Mouse (Mus musculus): Measurements from ENCODE around the gene Stx17. TPM values are rescaled to one million over a fixed set of nuclear protein-coding genes. Genes with fewer than 3 reads are reported as not detected.

Stx17 gene
- polyA plus RNA-seq (2014; fragmentation: Nextera tagmentation; extraction: Ambion mirVana): 24.9 and 29.4 TPM in 2 replicates

GRCm38 (mm10) chr4:48124773-48125469, at the start of gene Stx17:
Gene Stx17 (plus strand): TSS chr4:48124915.
- Histone ChIP-seq H3K27me3 (ENCODE audit: control insufficient read depth, insufficient read depth, low read length) (no peaks in the 10 kb centered on the region), H3K4me2 (replicated peaks; ENCODE audit: low read depth, low read length) (peak within 1 kb of the TSS; percentile 95), H3K4me1 (replicated peaks; ENCODE audit: control insufficient read depth, insufficient read depth, low read length) (no peaks in the 10 kb centered on the region), H3K9me3 (ENCODE audit: control insufficient read depth, low read length) (no peaks in the 10 kb centered on the region), H3K27ac (ENCODE audit: low read depth, low read length) (no peak within 1 kb of the TSS), H3K4me3 (ENCODE audit: low read depth, low read length) (peak within 1 kb of the TSS; percentile 70), H3K9ac (ENCODE audit: low read depth, low read length) (peak within 1 kb of the TSS; percentile 88), H3K36me3 (ENCODE audit: control insufficient read depth, insufficient read depth, low read length) (no peaks in the 10 kb centered on the region)
- WGBS: 2% methylated on average over 58 of the region's 58 CpGs
- peak; percentile 92 for DNase-seq (ENCODE audit: low spot score)
- ATAC-seq (ENCODE audit: low FRiP score): peak; percentile 99

GRCm38 (mm10) chr4:48076693-48077471, 47.8 kb upstream of the Stx17 start:
- Histone ChIP-seq H3K4me3 (ENCODE audit: low read depth, low read length) (no peak overlapping the region), H3K4me1 (replicated peaks; ENCODE audit: control insufficient read depth, insufficient read depth, low read length) (no peaks in the 10 kb centered on the region; the same call in 1 of the 2 replicates), H3K27me3 (ENCODE audit: control insufficient read depth, insufficient read depth, low read length) (no peaks in the 10 kb centered on the region), H3K9me3 (ENCODE audit: control insufficient read depth, low read length) (no peaks in the 10 kb centered on the region), H3K4me2 (replicated peaks; ENCODE audit: low read depth, low read length) (no peak overlapping the region), H3K36me3 (ENCODE audit: control insufficient read depth, insufficient read depth, low read length) (no peaks in the 10 kb centered on the region), H3K27ac (ENCODE audit: low read depth, low read length) (no peak overlapping the region), H3K9ac (ENCODE audit: low read depth, low read length) (no peak overlapping the region)
- DNase-seq (ENCODE audit: low spot score) (no peak), ATAC-seq (ENCODE audit: low FRiP score) (no peak)
- 85% methylated on average over 13 of the region's 13 CpGs for WGBS

GRCm38 (mm10) chr4:48078213-48078612, 46.5 kb upstream of the Stx17 start:
- Histone ChIP-seq H3K4me3 (ENCODE audit: low read depth, low read length) (no peak overlapping the region), H3K9me3 (ENCODE audit: control insufficient read depth, low read length) (no peaks in the 10 kb centered on the region), H3K9ac (ENCODE audit: low read depth, low read length) (no peak overlapping the region), H3K4me1 (replicated peaks; ENCODE audit: control insufficient read depth, insufficient read depth, low read length) (no peaks in the 10 kb centered on the region; the same call in 1 of the 2 replicates), H3K27ac (ENCODE audit: low read depth, low read length) (no peak overlapping the region), H3K4me2 (replicated peaks; ENCODE audit: low read depth, low read length) (no peak overlapping the region), H3K27me3 (ENCODE audit: control insufficient read depth, insufficient read depth, low read length) (no peaks in the 10 kb centered on the region), H3K36me3 (ENCODE audit: control insufficient read depth, insufficient read depth, low read length) (no peaks in the 10 kb centered on the region)
- WGBS: 25% methylated on average over 4 of the region's 4 CpGs
- DNase-seq (ENCODE audit: low spot score) (no peak), ATAC-seq (ENCODE audit: low FRiP score) (no peak)

GRCm38 (mm10) chr4:48079285-48080039, 45.3 kb upstream of the Stx17 start:
- H3K27me3 ChIP-seq (ENCODE audit: control insufficient read depth, insufficient read depth, low read length): no peaks in the 10 kb centered on the region
- no peaks in the 10 kb centered on the region for H3K9me3 ChIP-seq (ENCODE audit: control insufficient read depth, low read length)
- H3K9ac ChIP-seq (ENCODE audit: low read depth, low read length): no peak overlapping the region
- no peaks in the 10 kb centered on the region for H3K36me3 ChIP-seq (ENCODE audit: control insufficient read depth, insufficient read depth, low read length)
- no peak overlapping the region for H3K4me2 ChIP-seq (replicated peaks; ENCODE audit: low read depth, low read length)
- WGBS: 60% methylated on average over 8 of the region's 8 CpGs
- peak; percentile 49; the same call in 1 of the 2 replicates for ATAC-seq (ENCODE audit: low FRiP score)
- DNase-seq (ENCODE audit: low spot score): no peak
- no peak overlapping the region for H3K4me3 ChIP-seq (ENCODE audit: low read depth, low read length)
- H3K27ac ChIP-seq (ENCODE audit: low read depth, low read length): no peak overlapping the region
- H3K4me1 ChIP-seq (replicated peaks; ENCODE audit: control insufficient read depth, insufficient read depth, low read length): no peaks in the 10 kb centered on the region; the same call in 1 of the 2 replicates

- 91% methylated on average over 4 of the region's 4 CpGs for WGBS
- Histone ChIP-seq H3K9me3 (ENCODE audit: control insufficient read depth, low read length) (no peaks in the 10 kb centered on the region), H3K27ac (ENCODE audit: low read depth, low read length) (no peak overlapping the region), H3K4me3 (ENCODE audit: low read depth, low read length) (no peak overlapping the region), H3K4me2 (replicated peaks; ENCODE audit: low read depth, low read length) (no peak overlapping the region), H3K27me3 (ENCODE audit: control insufficient read depth, insufficient read depth, low read length) (no peaks in the 10 kb centered on the region), H3K9ac (ENCODE audit: low read depth, low read length) (no peak overlapping the region), H3K4me1 (replicated peaks; ENCODE audit: control insufficient read depth, insufficient read depth, low read length) (no peaks in the 10 kb centered on the region; the same call in 1 of the 2 replicates), H3K36me3 (ENCODE audit: control insufficient read depth, insufficient read depth, low read length) (no peaks in the 10 kb centered on the region)
- DNase-seq (ENCODE audit: low spot score): no peak
- ATAC-seq (ENCODE audit: low FRiP score): no peak
Measured at GRCm38 (mm10) chr4:48083452-48083851, 41.3 kb upstream of the Stx17 start.

- DNase-seq (ENCODE audit: low spot score) (no peak), ATAC-seq (ENCODE audit: low FRiP score) (no peak)
- Histone ChIP-seq H3K9ac (ENCODE audit: low read depth, low read length) (no peak overlapping the region), H3K4me2 (replicated peaks; ENCODE audit: low read depth, low read length) (no peak overlapping the region), H3K4me3 (ENCODE audit: low read depth, low read length) (no peak overlapping the region), H3K4me1 (replicated peaks; ENCODE audit: control insufficient read depth, insufficient read depth, low read length) (no peaks in the 10 kb centered on the region), H3K36me3 (ENCODE audit: control insufficient read depth, insufficient read depth, low read length) (no peaks in the 10 kb centered on the region), H3K27me3 (ENCODE audit: control insufficient read depth, insufficient read depth, low read length) (no peaks in the 10 kb centered on the region), H3K27ac (ENCODE audit: low read depth, low read length) (no peak overlapping the region), H3K9me3 (ENCODE audit: control insufficient read depth, low read length) (no peaks in the 10 kb centered on the region)
- 69% methylated on average over 6 of the region's 6 CpGs for WGBS
Measured at GRCm38 (mm10) chr4:48086609-48087008, 38.1 kb upstream of the Stx17 start.

- Histone ChIP-seq H3K4me2 (replicated peaks; ENCODE audit: low read depth, low read length) (no peak overlapping the region), H3K9ac (ENCODE audit: low read depth, low read length) (no peak overlapping the region), H3K27ac (ENCODE audit: low read depth, low read length) (no peak overlapping the region), H3K9me3 (ENCODE audit: control insufficient read depth, low read length) (no peaks in the 10 kb centered on the region), H3K4me1 (replicated peaks; ENCODE audit: control insufficient read depth, insufficient read depth, low read length) (no peaks in the 10 kb centered on the region), H3K27me3 (ENCODE audit: control insufficient read depth, insufficient read depth, low read length) (no peaks in the 10 kb centered on the region), H3K36me3 (ENCODE audit: control insufficient read depth, insufficient read depth, low read length) (no peaks in the 10 kb centered on the region), H3K4me3 (ENCODE audit: low read depth, low read length) (no peak overlapping the region)
- WGBS: 85% methylated on average over 6 of the region's 6 CpGs
- ATAC-seq (ENCODE audit: low FRiP score) (no peak), DNase-seq (ENCODE audit: low spot score) (no peak)
Measured at GRCm38 (mm10) chr4:48087497-48087896, 37.2 kb upstream of the Stx17 start.

- H3K36me3 ChIP-seq (ENCODE audit: control insufficient read depth, insufficient read depth, low read length): no peaks in the 10 kb centered on the region
- no peaks in the 10 kb centered on the region for H3K9me3 ChIP-seq (ENCODE audit: control insufficient read depth, low read length)
- H3K4me3 ChIP-seq (ENCODE audit: low read depth, low read length): no peak overlapping the region
- no peak overlapping the region for H3K4me2 ChIP-seq (replicated peaks; ENCODE audit: low read depth, low read length)
- no peak overlapping the region for H3K9ac ChIP-seq (ENCODE audit: low read depth, low read length)
- H3K27ac ChIP-seq (ENCODE audit: low read depth, low read length): no peak overlapping the region
- H3K27me3 ChIP-seq (ENCODE audit: control insufficient read depth, insufficient read depth, low read length): no peaks in the 10 kb centered on the region
- DNase-seq (ENCODE audit: low spot score) (no peak), ATAC-seq (ENCODE audit: low FRiP score) (no peak)
- H3K4me1 ChIP-seq (replicated peaks; ENCODE audit: control insufficient read depth, insufficient read depth, low read length): no peaks in the 10 kb centered on the region
- WGBS: 80% methylated on average over 3 of the region's 3 CpGs
Measured at GRCm38 (mm10) chr4:48093221-48093620, 31.5 kb upstream of the Stx17 start.

Data from hindbrain, embryonic 11.5 days (tissue).